Mouse (Mus musculus) olfactory bulb, adult 2 months (tissue): ENCODE data around the gene Cyth4. TPM values are rescaled to one million over a fixed set of nuclear protein-coding genes. Genes with fewer than 3 reads are reported as not detected.

ENCODE experiments used
- H3K27ac ChIP-seq: fragments of 200-500 bp; 2 replicates; pipeline ENCODE4 v1.5.1; 2012; ENCODE audit warnings: low read depth, low read length; ENCODE audit not compliant: insufficient read depth
- H3K4me1 ChIP-seq: fragments of 200-500 bp; 2 replicates; pipeline ENCODE4 v1.6.1; 2012; ENCODE audit warnings: low read length; ENCODE audit not compliant: control insufficient read depth, insufficient read depth
- H3K4me3 ChIP-seq: fragments of 200-500 bp; 2 replicates; pipeline ENCODE4 v1.5.1; 2012; ENCODE audit warnings: mild to moderate bottlenecking, low read depth, low read length, moderate library complexity; ENCODE audit not compliant: insufficient read depth
- CTCF ChIP-seq: fragments of 200-500 bp; IDR thresholded peaks from 2 replicates; pipeline ENCODE4 v1.5.1; 2012; ENCODE audit warnings: low read depth, mild to moderate bottlenecking, low read length, moderate library complexity; ENCODE audit not compliant: insufficient read depth
- POLR2A ChIP-seq: fragments of 200-500 bp; IDR thresholded peaks from 2 replicates; pipeline ENCODE4 v1.6.1; 2012; ENCODE audit warnings: mild to moderate bottlenecking, low read depth, low read length, moderate library complexity; ENCODE audit not compliant: insufficient read depth
- WGBS: fragments of 180-500 bp; shearing (Covaris S2); methylation state at CpG from one replicate; pipeline ENCODE4 v1.1.7; 2018; 5-methylcytosine and 5-hydroxymethylcytosine counted together
- polyA plus RNA-seq: library from polyadenylated mRNA; stranded (reverse); fragments of >200 nt; gene quantifications from 2 replicates; pipeline ENCODE4 v1.2.4, GENCODE M21; 2012; ENCODE audit warnings: low replicate concordance; ENCODE audit not compliant: missing spikeins, insufficient read depth, insufficient read length

Cyth4 gene
- polyA plus RNA-seq, 1 experiment: not detected

DNA sequence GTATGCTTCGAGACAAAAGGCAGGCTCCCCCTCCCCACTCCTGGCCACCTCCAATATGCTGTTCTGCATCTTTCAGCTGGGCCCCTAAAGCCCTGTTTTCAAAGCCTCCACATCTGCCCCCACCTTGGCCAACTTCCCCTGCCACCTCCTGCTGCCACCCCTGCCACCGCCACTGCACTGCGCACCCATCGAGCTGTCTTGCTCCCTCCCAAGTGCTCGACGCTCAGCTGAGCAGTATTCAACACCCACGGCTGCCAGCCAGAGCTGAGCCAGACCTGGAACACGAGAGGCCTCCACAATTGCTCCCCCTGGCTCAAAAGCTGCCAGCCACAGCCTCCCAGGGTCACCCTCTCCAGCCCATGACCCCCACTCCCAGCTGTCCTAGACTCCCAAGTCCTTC lies 47.8 kb downstream of the Cyth4 start:
- WGBS: 15% methylated on average over 8 of the region's 8 CpGs
- TF ChIP-seq CTCF: no peak
- no peak for TF ChIP-seq POLR2A
- Histone ChIP-seq H3K27ac (no peak overlapping the region), H3K4me3 (no peak overlapping the region), H3K4me1 (peaks cover 37% of the 10 kb centered on the region)

GRCm38 (mm10) chr15:78647746-78648145 lies 50.9 kb downstream of the Cyth4 start:
- Histone ChIP-seq H3K4me1 (peaks cover 48% of the 10 kb centered on the region), H3K27ac (no peak overlapping the region), H3K4me3 (no peak overlapping the region)
- 74% methylated on average over 4 of the region's 4 CpGs for WGBS
- no peak for TF ChIP-seq POLR2A
- TF ChIP-seq CTCF: no peak

- WGBS: 19% methylated on average over 4 of the region's 4 CpGs
Measured at GRCm38 (mm10) chr15:78651169-78651568, 54.3 kb downstream of the Cyth4 start.

GRCm38 (mm10) chr15:78664268-78664667 lies 67.4 kb downstream of the Cyth4 start:
- H3K27ac ChIP-seq: no peak overlapping the region
- H3K4me1 ChIP-seq: peaks cover 17% of the 10 kb centered on the region
- whole genome bisulfite sequencing: 62% methylated on average over 5 of the region's 5 CpGs
- no peak overlapping the region for H3K4me3 ChIP-seq
- TF ChIP-seq POLR2A (no peak), CTCF (no peak)

More at GRCm38 (mm10) chr15:78651169-78651568, 54.3 kb downstream of the Cyth4 start:
- peaks cover 30% of the 10 kb centered on the region for H3K4me1 ChIP-seq
- H3K4me3 ChIP-seq: no peak overlapping the region
- no peak overlapping the region for H3K27ac ChIP-seq
- no peak for TF ChIP-seq POLR2A
- no peak for TF ChIP-seq CTCF

DNA sequence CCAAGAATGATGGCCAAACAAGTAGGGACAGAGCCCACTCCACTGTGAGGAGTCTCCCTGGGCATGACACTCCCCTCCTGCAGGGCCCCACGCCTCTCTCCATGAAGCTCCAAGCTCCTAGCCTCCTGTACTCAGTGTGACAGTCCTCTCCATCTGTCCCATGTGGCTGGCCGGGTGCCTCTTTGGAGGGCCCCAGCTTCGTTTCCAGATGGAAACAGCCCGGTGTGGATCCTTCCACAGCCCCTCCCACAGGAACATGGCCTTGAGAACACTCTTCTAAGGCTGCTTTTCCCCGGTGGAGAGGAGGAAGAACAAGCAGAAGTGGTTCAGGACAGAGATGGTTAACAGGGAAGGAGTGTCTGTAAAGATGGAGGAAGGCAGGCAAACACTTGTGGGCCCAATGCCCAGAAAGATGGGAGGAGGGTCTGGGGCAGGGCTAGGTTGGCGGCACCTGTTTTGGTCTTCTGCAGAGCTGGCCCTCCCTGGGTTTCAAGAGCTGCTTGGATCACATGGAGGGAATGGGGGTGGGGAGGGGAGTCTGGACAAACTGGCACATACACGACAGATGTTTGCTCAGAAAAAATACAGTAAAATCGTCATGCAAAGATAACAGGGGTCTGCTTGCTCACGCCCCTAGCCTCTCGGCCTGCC lies 72.5 kb downstream of the Cyth4 start:
- Histone ChIP-seq H3K27ac (no peak overlapping the region), H3K4me1 (peaks cover 64% of the 10 kb centered on the region), H3K4me3 (no peak overlapping the region)
- WGBS: 51% methylated on average over 10 of the region's 10 CpGs
- TF ChIP-seq POLR2A: no peak
- TF ChIP-seq CTCF: no peak

DNA sequence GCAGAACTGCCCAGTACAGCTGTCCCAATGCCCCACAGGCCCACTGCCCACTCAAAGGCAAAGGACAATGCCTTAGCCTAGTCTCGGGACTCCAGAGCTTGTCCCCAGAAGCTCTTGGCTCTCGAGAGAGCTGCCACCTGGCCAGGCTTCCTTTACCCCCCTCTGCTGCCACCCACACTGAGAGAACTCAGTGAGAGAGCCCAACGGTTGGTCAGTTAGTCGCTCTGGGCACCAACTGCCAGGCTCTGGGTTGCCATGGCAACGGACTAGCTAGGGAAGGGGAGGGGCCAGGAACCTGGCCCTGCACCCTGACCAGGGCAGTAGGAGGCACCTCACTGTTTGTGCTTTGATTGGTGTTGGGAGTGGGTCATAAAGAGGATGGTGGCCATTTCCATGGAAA lies 73.5 kb downstream of the Cyth4 start:
- WGBS: 21% methylated on average over 5 of the region's 5 CpGs
- TF ChIP-seq POLR2A: no peak
- no peak for TF ChIP-seq CTCF
- H3K27ac ChIP-seq: no peak overlapping the region
- H3K4me1 ChIP-seq: peaks cover 67% of the 10 kb centered on the region
- no peak overlapping the region for H3K4me3 ChIP-seq

Other genes starting within 250 kb of the Cyth4 start
- not detected in 2 replicates for gene Tex33, start 201.1 kb upstream of the Cyth4 start, polyA plus RNA-seq
- gene Tst, start 191.1 kb upstream of the Cyth4 start, polyA plus RNA-seq: not detected in 2 replicates
- not detected in 2 replicates for gene Mpst, start 190.6 kb upstream of the Cyth4 start, polyA plus RNA-seq
- gene Kctd17, start 168.5 kb upstream of the Cyth4 start, polyA plus RNA-seq: not detected in 2 replicates
- not detected in 2 replicates for gene Tmprss6, start 128.4 kb upstream of the Cyth4 start, polyA plus RNA-seq
- gene Il2rb, start 101.8 kb upstream of the Cyth4 start, polyA plus RNA-seq: not detected in 2 replicates
- not detected in 2 replicates for gene C1qtnf6, start 65.6 kb upstream of the Cyth4 start, polyA plus RNA-seq
- not detected in 2 replicates for gene Sstr3, start 52.4 kb upstream of the Cyth4 start, polyA plus RNA-seq
- 2,065 TPM in 1 of 2 replicates, not detected in the other for gene Rac2, start 24.3 kb upstream of the Cyth4 start, polyA plus RNA-seq
- not detected in 2 replicates for gene Elfn2, start 121.7 kb downstream of the Cyth4 start, polyA plus RNA-seq
- not detected in 2 replicates for gene Mfng, start 176.4 kb downstream of the Cyth4 start, polyA plus RNA-seq
- not detected in 2 replicates for gene Card10, start 206.0 kb downstream of the Cyth4 start, polyA plus RNA-seq
- not detected in 2 replicates for gene Cdc42ep1, start 245.6 kb downstream of the Cyth4 start, polyA plus RNA-seq